Mouse (Mus musculus) embryonic facial prominence, embryonic 13.5 days (tissue): ENCODE data around the gene Gm11146. TPM values are rescaled to one million over a fixed set of nuclear protein-coding genes. Genes with fewer than 3 reads are reported as not detected.
A peak's percentile ranks its signal among the peaks of the same experiment; 100 is the strongest.

Source experiments
- ATAC-seq: fragments of 200-750 bp; cut with Nextera tagmentation; 2 replicates; pipeline ENCODE4 v1.8.0; 2017; ENCODE audit warnings: low read depth; ENCODE audit not compliant: insufficient number of reproducible peaks, insufficient read depth, low FRiP score, low TSS enrichment
- H3K27ac ChIP-seq: fragments of 300-500 bp; sonication (generic); 2 replicates; pipeline ENCODE4 v1.5.1; 2015; ENCODE audit warnings: moderate library complexity, mild to moderate bottlenecking, inconsistent platforms
- H3K27me3 ChIP-seq: fragments of 300-500 bp; sonication (generic); 2 replicates; pipeline ENCODE4 v1.6.1; 2015; ENCODE audit warnings: mild to moderate bottlenecking, inconsistent platforms
- H3K36me3 ChIP-seq: fragments of 300-500 bp; sonication (generic); 2 replicates; pipeline ENCODE4 v1.6.1; 2015; ENCODE audit warnings: mild to moderate bottlenecking, inconsistent platforms
- H3K4me1 ChIP-seq: fragments of 300-500 bp; sonication (generic); 2 replicates; pipeline ENCODE4 v1.6.1; 2015; ENCODE audit warnings: inconsistent platforms
- H3K4me2 ChIP-seq: fragments of 300-500 bp; sonication (generic); 2 replicates; pipeline ENCODE4 v1.6.1; 2015; ENCODE audit warnings: moderate library complexity, mild to moderate bottlenecking, inconsistent platforms
- H3K4me3 ChIP-seq: fragments of 300-500 bp; sonication (generic); 2 replicates; pipeline ENCODE4 v1.5.1; 2015; ENCODE audit warnings: mild to moderate bottlenecking, inconsistent platforms
- H3K9ac ChIP-seq: fragments of 300-500 bp; sonication (generic); 2 replicates; pipeline ENCODE4 v1.6.1; 2015; ENCODE audit warnings: mild to moderate bottlenecking, inconsistent platforms
- H3K9me3 ChIP-seq: fragments of 300-500 bp; sonication (generic); 2 replicates; pipeline ENCODE4 v1.6.1; 2016; ENCODE audit warnings: inconsistent platforms
- WGBS: fragments of 180-500 bp; shearing (Covaris S2); methylation state at CpG from one replicate; pipeline ENCODE4 v1.1.7; 2015; ENCODE audit warnings: mixed read lengths; 5-methylcytosine and 5-hydroxymethylcytosine counted together
- polyA plus RNA-seq: library from polyadenylated mRNA; unstranded; fragments of >200 nt; fragmentation: Nextera tagmentation; extraction: Ambion mirVana; gene quantifications from 2 replicates; pipeline ENCODE4 v1.2.1, GENCODE M21; 2015

Gene Gm11146
- polyA plus RNA-seq, 1 experiment from 2014 or later, result not detected

- no peak for ATAC-seq
- Histone ChIP-seq H3K4me1 (no peaks in the 10 kb centered on the region), H3K4me3 (no peak overlapping the region), H3K9ac (no peak overlapping the region), H3K27me3 (no peaks in the 10 kb centered on the region), H3K27ac (no peak overlapping the region), H3K4me2 (no peak overlapping the region), H3K9me3 (no peaks in the 10 kb centered on the region), H3K36me3 (peaks cover 10% of the 10 kb centered on the region; the same call in 1 of the 2 replicates)
- 90% methylated on average over 2 of the region's 2 CpGs for WGBS
These were observed 687 bp upstream of the Gm11146 start for GRCm38 (mm10) chr16:77602581-77602980.

- no peak overlapping the region for H3K9ac ChIP-seq
- no peak overlapping the region for H3K4me3 ChIP-seq
- H3K27ac ChIP-seq, result no peak overlapping the region
- no peak overlapping the region for H3K4me2 ChIP-seq
- H3K9me3 ChIP-seq, result no peaks in the 10 kb centered on the region
- WGBS, result 89% methylated on average over 8 of the region's 8 CpGs
- H3K4me1 ChIP-seq, result peaks cover 6% of the 10 kb centered on the region
- no peaks in the 10 kb centered on the region for H3K27me3 ChIP-seq
- no peak for ATAC-seq
- H3K36me3 ChIP-seq, result peaks cover 10% of the 10 kb centered on the region; the same call in 1 of the 2 replicates
These were observed 3.1 kb downstream of the Gm11146 start for GRCm38 (mm10) chr16:77598787-77599186.

GRCm38 (mm10) chr16:77596556-77596955, 5.3 kb downstream of the Gm11146 start:
- H3K27me3 ChIP-seq, result no peaks in the 10 kb centered on the region
- H3K27ac ChIP-seq, result no peak overlapping the region
- H3K36me3 ChIP-seq, result peaks cover 10% of the 10 kb centered on the region; the same call in 1 of the 2 replicates
- WGBS, result 84% methylated on average over 5 of the region's 5 CpGs
- H3K4me3 ChIP-seq, result no peak overlapping the region
- H3K9ac ChIP-seq, result no peak overlapping the region
- ATAC-seq, result no peak
- peaks cover 12% of the 10 kb centered on the region for H3K4me1 ChIP-seq
- no peak overlapping the region for H3K4me2 ChIP-seq
- no peaks in the 10 kb centered on the region for H3K9me3 ChIP-seq

- no peak overlapping the region for H3K4me3 ChIP-seq
- H3K4me2 ChIP-seq, result no peak overlapping the region
- peaks cover 10% of the 10 kb centered on the region; the same call in 1 of the 2 replicates for H3K36me3 ChIP-seq
- H3K9me3 ChIP-seq, result no peaks in the 10 kb centered on the region
- H3K27me3 ChIP-seq, result no peaks in the 10 kb centered on the region
- H3K4me1 ChIP-seq, result peaks cover 12% of the 10 kb centered on the region
- H3K27ac ChIP-seq, result no peak overlapping the region
- WGBS, result 62% methylated on average over 7 of the region's 7 CpGs
- ATAC-seq, result no peak
- no peak overlapping the region for H3K9ac ChIP-seq
These were observed 6.2 kb downstream of the Gm11146 start for GRCm38 (mm10) chr16:77595661-77596060.

- Histone ChIP-seq H3K36me3 (peaks cover 9% of the 10 kb centered on the region; the same call in 1 of the 2 replicates), H3K4me1 (peaks cover 12% of the 10 kb centered on the region), H3K27me3 (no peaks in the 10 kb centered on the region), H3K9me3 (no peaks in the 10 kb centered on the region), H3K27ac (0 out of 2 replicates have a peak overlapping the region, but pooled peaks have one; percentile 28), H3K4me2 (no peak overlapping the region), H3K9ac (no peak overlapping the region), H3K4me3 (no peak overlapping the region)
- WGBS, result 82% methylated on average over 13 of the region's 13 CpGs
- no peak for ATAC-seq
These were observed 7.3 kb downstream of the Gm11146 start for GRCm38 (mm10) chr16:77594553-77594952.

GRCm38 (mm10) chr16:77593828-77594421, 8.0 kb downstream of the Gm11146 start:
- no peak for ATAC-seq
- WGBS, result 48% methylated on average over 12 of the region's 12 CpGs

GRCm38 (mm10) chr16:77592986-77593385, 8.9 kb downstream of the Gm11146 start:
- no peak overlapping the region for H3K9ac ChIP-seq
- no peak overlapping the region for H3K4me2 ChIP-seq
- peak overlapping the region; percentile 68; the same call in 1 of the 2 replicates for H3K27ac ChIP-seq
- H3K36me3 ChIP-seq, result no peaks in the 10 kb centered on the region; the same call in 1 of the 2 replicates
- no peaks in the 10 kb centered on the region for H3K9me3 ChIP-seq
- H3K4me1 ChIP-seq, result peaks cover 12% of the 10 kb centered on the region
- H3K27me3 ChIP-seq, result no peaks in the 10 kb centered on the region
- H3K4me3 ChIP-seq, result no peak overlapping the region
- ATAC-seq, result no peak
- 57% methylated on average over 3 of the region's 3 CpGs for WGBS

More at GRCm38 (mm10) chr16:77593828-77594421, 8.0 kb downstream of the Gm11146 start:
- Histone ChIP-seq H3K4me3 (no peak overlapping the region), H3K9ac (no peak overlapping the region), H3K27ac (peak overlapping the region; percentile 68; the same call in 1 of the 2 replicates), H3K36me3 (peaks cover 3% of the 10 kb centered on the region; the same call in 1 of the 2 replicates), H3K4me2 (peak overlapping the region; percentile 31; the same call in 1 of the 2 replicates), H3K9me3 (no peaks in the 10 kb centered on the region), H3K27me3 (no peaks in the 10 kb centered on the region), H3K4me1 (peaks cover 12% of the 10 kb centered on the region)

GRCm38 (mm10) chr16:77573036-77573435, 28.9 kb downstream of the Gm11146 start:
- Histone ChIP-seq H3K4me1 (0 out of 2 replicates have a peak, but pooled peaks cover 3% of the 10 kb centered on the region), H3K27ac (0 out of 2 replicates have a peak overlapping the region, but pooled peaks have one; percentile 4), H3K9ac (no peak overlapping the region), H3K36me3 (no peaks in the 10 kb centered on the region), H3K4me3 (no peak overlapping the region), H3K4me2 (no peak overlapping the region), H3K9me3 (no peaks in the 10 kb centered on the region), H3K27me3 (no peaks in the 10 kb centered on the region)
- no peak for ATAC-seq
- WGBS, result 67% methylated on average over 5 of the region's 5 CpGs

GRCm38 (mm10) chr16:77569457-77569856, 32.4 kb downstream of the Gm11146 start:
- WGBS, result 83% methylated on average over 8 of the region's 8 CpGs
- Histone ChIP-seq H3K4me3 (no peak overlapping the region), H3K4me2 (no peak overlapping the region), H3K9me3 (no peaks in the 10 kb centered on the region), H3K27me3 (no peaks in the 10 kb centered on the region), H3K36me3 (no peaks in the 10 kb centered on the region), H3K4me1 (0 out of 2 replicates have a peak, but pooled peaks cover 3% of the 10 kb centered on the region), H3K27ac (no peak overlapping the region), H3K9ac (no peak overlapping the region)
- no peak for ATAC-seq

- WGBS, result 75% methylated on average over 3 of the region's 3 CpGs
- no peak for ATAC-seq
These were observed 33.5 kb downstream of the Gm11146 start for GRCm38 (mm10) chr16:77568384-77568783.

GRCm38 (mm10) chr16:77562852-77563251, 39.0 kb downstream of the Gm11146 start:
- Histone ChIP-seq H3K9ac (no peak overlapping the region), H3K27ac (no peak overlapping the region), H3K36me3 (no peaks in the 10 kb centered on the region), H3K27me3 (no peaks in the 10 kb centered on the region), H3K4me2 (no peak overlapping the region), H3K9me3 (no peaks in the 10 kb centered on the region), H3K4me1 (no peaks in the 10 kb centered on the region), H3K4me3 (no peak overlapping the region)
- WGBS, result 93% methylated on average over 3 of the region's 3 CpGs
- ATAC-seq, result no peak

More at GRCm38 (mm10) chr16:77568384-77568783, 33.5 kb downstream of the Gm11146 start:
- Histone ChIP-seq H3K9me3 (no peaks in the 10 kb centered on the region), H3K4me1 (0 out of 2 replicates have a peak, but pooled peaks cover 3% of the 10 kb centered on the region), H3K27me3 (no peaks in the 10 kb centered on the region), H3K27ac (no peak overlapping the region), H3K4me2 (no peak overlapping the region), H3K9ac (no peak overlapping the region), H3K36me3 (no peaks in the 10 kb centered on the region), H3K4me3 (no peak overlapping the region)

GRCm38 (mm10) chr16:77556446-77557105, 45.3 kb downstream of the Gm11146 start:
- H3K9me3 ChIP-seq, result no peaks in the 10 kb centered on the region
- no peak overlapping the region for H3K4me3 ChIP-seq
- 71% methylated on average over 10 of the region's 10 CpGs for WGBS
- no peak overlapping the region for H3K4me2 ChIP-seq
- H3K27me3 ChIP-seq, result no peaks in the 10 kb centered on the region
- H3K27ac ChIP-seq, result no peak overlapping the region
- no peaks in the 10 kb centered on the region for H3K4me1 ChIP-seq
- H3K36me3 ChIP-seq, result no peaks in the 10 kb centered on the region
- H3K9ac ChIP-seq, result no peak overlapping the region
- no peak for ATAC-seq
